Mouse (Mus musculus) adrenal gland, adult 2 months (tissue): ENCODE results near the gene Gla. TPM values are rescaled to one million over a fixed set of nuclear protein-coding genes. Genes with fewer than 3 reads are reported as not detected.
"Not testable (repeated sequence)": the region's sequence is repeated elsewhere in the genome, so short reads cannot be mapped to it uniquely, and the experiment has no call there.

Experiments
- DNase-seq: peaks from one replicate; pipeline ENCODE4 v3.0.0; 2021
- polyA plus RNA-seq: library from polyadenylated mRNA; depleted of rRNA; stranded (reverse); fragments of >200 nt; gene quantifications from 2 replicates; pipeline ENCODE4 v1.2.3, GENCODE M21; 2012
- total RNA-seq, 2 experiments: library from RNA; stranded (reverse); gene quantifications; 2 replicates each; pipeline ENCODE4 v1.2.3; 2021

Gene Gla
- total and polyA plus RNA-seq, 3 experiments, result 1.1 to 16.4 (median 13.5) TPM

- DNase-seq, result no peak
Observed at GRCm38 (mm10) chrX:134588997-134589396, 11.9 kb downstream of the Gla start.

- no peak for DNase-seq
Observed at GRCm38 (mm10) chrX:134588261-134588660, 12.7 kb downstream of the Gla start.

GRCm38 (mm10) chrX:134586447-134586846, 14.5 kb downstream of the Gla start:
- no peak for DNase-seq

- DNase-seq, result peak; percentile 92
Observed at GRCm38 (mm10) chrX:134585103-134586002, 15.6 kb downstream of the Gla start, which contains the start of gene Rpl36a. Rpl36a (plus strand) TSS chrX:134585654.

- DNase-seq, result no peak
Observed at GRCm38 (mm10) chrX:134582888-134583669, 17.8 kb downstream of the Gla start, which contains the start of gene Btk. Btk (minus strand) TSS chrX:134583570.

GRCm38 (mm10) chrX:134582270-134582669, 18.7 kb downstream of the Gla start:
- no peak for DNase-seq

GRCm38 (mm10) chrX:134580528-134581305, 20.2 kb downstream of the Gla start:
- no peak for DNase-seq

GRCm38 (mm10) chrX:134577896-134578295, 23.0 kb downstream of the Gla start:
- no peak for DNase-seq

GRCm38 (mm10) chrX:134566536-134567222, 34.2 kb downstream of the Gla start:
- no peak for DNase-seq

- no peak for DNase-seq
Observed at GRCm38 (mm10) chrX:134564326-134564725, 36.6 kb downstream of the Gla start.

- no peak for DNase-seq
Observed at GRCm38 (mm10) chrX:134554425-134554824, 46.5 kb downstream of the Gla start.

- DNase-seq, result no peak
Observed at GRCm38 (mm10) chrX:134553326-134553725, 47.6 kb downstream of the Gla start.

GRCm38 (mm10) chrX:134550903-134551302, 50.0 kb downstream of the Gla start:
- peak; percentile 4 for DNase-seq

GRCm38 (mm10) chrX:134547330-134547729, 53.6 kb downstream of the Gla start:
- no peak for DNase-seq

- no peak for DNase-seq
Observed at GRCm38 (mm10) chrX:134541955-134542308, 59.0 kb downstream of the Gla start.

GRCm38 (mm10) chrX:134541145-134541954, 59.6 kb downstream of the Gla start, which contains the start of gene Timm8a1:
Timm8a1 (minus strand) TSS chrX:134541865.
- DNase-seq, result peak; percentile 80

- no peak for DNase-seq
Observed at GRCm38 (mm10) chrX:134540414-134541135, 60.4 kb downstream of the Gla start.

- DNase-seq, result not testable (repeated sequence)
Observed at GRCm38 (mm10) chrX:134539795-134540194, 61.1 kb downstream of the Gla start.
